Mouse (Mus musculus): Measurements from ENCODE around the gene Armh1.
"Not testable (repeated sequence)": the region's sequence is repeated elsewhere in the genome, so short reads cannot be mapped to it uniquely, and the experiment has no call there.

Armh1 gene

DNA sequence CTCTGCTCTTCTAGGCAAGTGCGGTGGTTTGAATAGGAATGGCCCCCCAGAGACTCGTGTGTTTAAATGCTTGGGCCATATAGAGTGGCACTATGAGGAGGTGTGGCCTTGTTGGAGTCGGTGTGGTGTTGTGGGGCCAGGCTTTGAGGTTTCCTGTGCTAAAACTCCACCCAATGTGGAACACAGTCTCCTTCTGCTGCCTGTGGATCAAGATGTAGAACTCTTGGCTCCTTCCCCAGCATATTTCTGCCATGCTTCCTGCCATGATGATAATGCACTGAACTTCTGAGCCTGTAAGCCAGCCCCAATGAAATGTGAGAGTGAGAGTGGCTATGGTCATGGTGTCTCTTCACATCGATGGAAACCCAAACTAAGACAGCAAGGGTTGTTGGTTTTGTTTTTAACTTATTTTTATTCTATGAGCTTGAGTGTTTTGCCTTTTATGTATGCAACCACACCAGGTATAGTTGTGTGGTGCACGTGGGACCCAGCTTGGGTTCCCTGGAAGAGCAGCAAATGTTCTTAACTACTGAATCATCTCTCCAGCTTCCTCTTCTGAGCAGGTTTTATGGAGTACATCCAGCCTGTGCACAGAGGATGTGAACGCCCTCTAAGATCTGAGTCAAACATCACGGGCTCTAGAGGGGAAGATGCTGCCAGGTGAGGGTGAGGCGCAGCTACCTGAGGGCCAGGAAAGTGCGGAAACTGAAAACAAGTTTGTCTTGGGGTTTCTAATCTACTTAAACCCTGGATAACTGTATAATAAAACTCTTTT is 31.0 kb downstream of the Armh1 start:
- no peak for DNase-seq

GRCm38 (mm10) chr4:117218517-117219219 is 33.3 kb downstream of the Armh1 start:
- peak in 1 of 2 experiments; percentile 45 for DNase-seq

DNA sequence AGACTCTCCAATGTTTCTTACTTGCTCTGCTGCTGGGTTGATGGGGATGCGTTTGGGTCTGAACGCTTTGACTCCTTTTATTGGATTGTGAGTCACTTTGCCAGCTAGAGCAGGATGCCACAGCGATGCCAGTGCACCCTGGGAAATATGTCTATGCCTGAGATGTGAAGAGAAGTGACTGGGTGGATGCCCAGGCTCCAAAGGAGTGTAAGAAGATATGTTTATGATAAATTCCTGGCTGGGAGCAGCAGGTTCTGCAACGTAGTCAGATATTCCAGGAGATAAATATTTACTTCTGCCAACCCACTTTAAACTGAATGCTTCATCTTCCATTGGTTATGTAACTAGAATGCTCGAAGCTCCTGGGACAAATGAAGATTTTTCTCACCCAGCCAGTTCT is 34.9 kb downstream of the Armh1 start:
- no peak for DNase-seq

- DNase-seq: no peak
Measured at GRCm38 (mm10) chr4:117214250-117214649, 37.7 kb downstream of the Armh1 start.

DNA sequence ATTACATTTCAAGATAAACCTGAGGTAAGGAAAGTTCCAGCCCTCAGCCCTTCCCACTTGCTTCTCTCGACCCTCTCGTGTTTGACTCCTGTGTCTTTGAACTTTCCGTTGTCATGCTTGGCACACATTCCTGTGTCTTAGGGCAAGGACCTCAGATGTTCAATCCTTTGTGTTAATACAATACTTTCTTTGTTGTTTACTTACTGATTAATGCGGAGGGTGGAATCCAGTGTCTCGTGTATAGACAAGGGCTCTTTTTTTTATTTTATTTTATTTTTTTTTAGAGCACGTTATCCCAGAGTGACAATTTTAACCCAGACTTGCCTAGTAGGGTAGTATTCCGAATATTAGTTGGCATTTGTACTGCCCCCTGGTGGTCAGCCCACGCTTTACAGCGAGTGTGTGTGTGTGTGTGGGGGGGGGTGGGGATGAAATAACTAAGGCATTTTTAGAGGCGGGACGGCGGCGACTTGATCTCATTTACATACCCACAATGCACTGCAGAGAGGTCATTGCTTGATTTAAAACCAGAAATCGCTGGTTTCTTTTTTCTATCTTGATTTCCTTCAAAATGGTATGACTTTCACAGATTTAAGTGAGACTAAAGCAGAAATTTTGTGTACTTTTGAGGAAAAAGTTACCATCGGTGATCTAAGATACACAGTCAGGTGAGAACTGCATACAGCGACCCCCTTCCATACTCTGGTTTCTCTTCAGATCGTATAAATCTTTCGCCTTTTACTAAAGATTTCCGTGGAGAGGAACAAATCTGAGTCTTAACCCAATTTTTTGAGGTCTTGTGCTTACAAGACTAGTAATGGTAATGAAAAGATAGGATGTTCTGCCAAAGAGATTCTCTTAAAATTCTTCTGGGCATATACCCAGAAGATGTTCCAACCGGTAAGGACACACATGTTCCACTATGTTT is 41.5 kb downstream of the Armh1 start:
- peak; percentile 71 to 81 for DNase-seq

DNA sequence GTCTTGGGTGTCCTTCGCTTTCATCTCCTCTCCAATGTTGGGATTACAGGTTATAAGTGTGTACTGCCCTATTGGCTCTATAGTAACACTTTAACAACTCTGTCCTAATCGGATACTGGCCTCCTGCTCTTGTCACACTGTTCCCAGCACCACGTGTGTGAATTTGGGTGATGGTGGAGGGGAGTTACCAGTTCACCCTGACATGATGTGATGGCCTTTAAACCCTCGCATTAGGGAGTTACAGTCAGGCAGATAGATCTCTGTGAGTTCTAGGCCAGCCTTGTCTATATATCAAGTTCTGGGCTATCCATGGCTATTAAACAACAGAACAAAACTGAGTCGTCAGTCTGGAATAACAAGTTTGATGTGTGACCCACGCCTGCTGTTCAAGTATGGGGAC is 42.3 kb downstream of the Armh1 start:
- DNase-seq: no peak

GRCm38 (mm10) chr4:117202992-117203354 is 49.0 kb downstream of the Armh1 start:
- DNase-seq: no peak

- DNase-seq: peak in 1 of 2 experiments; percentile 51
Measured at GRCm38 (mm10) chr4:117202046-117202991, 49.6 kb downstream of the Armh1 start.

DNA sequence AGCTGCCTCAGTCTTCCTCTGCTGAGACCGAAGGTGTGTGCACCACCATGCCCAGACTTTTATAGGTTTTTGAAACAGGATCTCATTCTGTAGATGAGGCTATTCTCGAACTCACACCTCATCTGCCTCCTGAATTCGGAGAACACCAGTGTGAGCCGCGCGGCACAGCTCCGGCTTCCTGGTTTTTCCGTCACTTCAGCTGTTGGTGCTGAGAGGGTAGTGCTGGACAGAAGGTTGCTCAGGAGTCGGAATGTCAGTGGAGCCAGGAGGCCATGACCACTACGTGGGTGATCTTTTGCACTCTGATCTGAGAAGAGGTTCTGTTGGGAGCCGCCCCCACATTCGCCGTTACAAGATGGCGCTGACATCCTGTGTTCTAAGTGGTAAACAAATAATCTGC is 60.1 kb downstream of the Armh1 start:
- no peak for DNase-seq

GRCm38 (mm10) chr4:117190660-117191059 is 61.3 kb downstream of the Armh1 start:
- DNase-seq: no peak

DNA sequence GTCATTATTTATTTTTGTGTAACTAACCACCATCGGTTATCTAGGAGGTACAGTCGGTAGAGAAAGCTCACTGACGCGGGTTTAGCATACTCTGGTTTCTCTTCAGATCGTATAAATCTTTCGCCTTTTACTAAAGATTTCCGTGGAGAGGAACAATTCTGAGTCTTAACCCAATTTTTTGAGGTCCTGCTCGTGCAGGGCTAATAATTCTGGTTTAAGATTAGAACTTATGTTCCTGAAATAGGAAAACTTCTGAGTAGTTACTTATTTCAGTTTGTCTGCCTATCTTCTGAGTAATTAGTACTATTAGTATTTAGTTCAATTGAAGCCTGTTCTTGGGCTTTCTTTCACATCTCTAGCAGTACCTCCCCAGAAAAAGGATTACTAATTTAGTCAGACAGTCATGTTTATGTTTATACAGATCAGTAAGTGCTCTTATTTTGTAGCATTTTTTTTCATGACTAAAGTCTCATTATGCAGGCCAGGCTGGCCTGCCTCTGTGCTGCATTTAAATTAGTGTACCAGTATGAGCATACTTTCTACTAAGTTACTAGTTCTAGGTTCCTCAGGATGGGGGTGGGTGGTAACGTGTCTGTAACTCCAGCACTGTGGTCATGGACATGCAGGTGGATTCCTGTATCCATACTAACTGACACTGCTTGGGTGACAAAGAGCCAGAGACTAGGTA is 61.9 kb downstream of the Armh1 start:
- DNase-seq: peak in 1 of 2 experiments; percentile 15

DNA sequence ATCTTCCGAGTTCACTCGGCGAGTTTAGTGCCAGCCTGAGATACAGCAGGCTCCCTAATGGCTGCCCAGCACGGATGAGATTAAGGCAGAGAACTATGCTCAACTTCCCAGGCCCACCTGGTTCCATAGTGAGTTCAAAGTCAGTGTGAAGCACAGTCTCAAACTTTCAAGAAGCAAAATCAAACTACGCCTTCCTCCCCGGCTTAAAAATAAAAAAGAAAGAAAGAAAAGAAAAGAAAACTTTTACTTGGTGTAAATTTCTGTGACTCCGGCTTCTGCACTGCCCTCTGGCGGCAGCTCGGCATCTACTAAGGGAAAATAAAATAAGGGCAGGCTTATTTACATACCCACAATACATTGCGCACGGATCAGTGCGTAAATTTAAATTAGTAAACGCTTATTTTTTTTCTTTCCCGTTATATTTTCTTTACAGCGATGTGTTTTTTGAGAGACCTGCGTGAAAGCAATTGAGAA is 62.5 kb downstream of the Armh1 start:
- peak; percentile 69 to 87 for DNase-seq

GRCm38 (mm10) chr4:117188969-117189368 is 63.0 kb downstream of the Armh1 start:
- no peak for DNase-seq

- DNase-seq: not testable (repeated sequence)
Measured at GRCm38 (mm10) chr4:117182759-117183096, 69.2 kb downstream of the Armh1 start.

GRCm38 (mm10) chr4:117181863-117182758 is 69.8 kb downstream of the Armh1 start, which contains the start of gene Kif2c:
Gene Kif2c, minus strand, starts transcription at chr4:117182639.
- peak; percentile 84 to 92 for DNase-seq

DNA sequence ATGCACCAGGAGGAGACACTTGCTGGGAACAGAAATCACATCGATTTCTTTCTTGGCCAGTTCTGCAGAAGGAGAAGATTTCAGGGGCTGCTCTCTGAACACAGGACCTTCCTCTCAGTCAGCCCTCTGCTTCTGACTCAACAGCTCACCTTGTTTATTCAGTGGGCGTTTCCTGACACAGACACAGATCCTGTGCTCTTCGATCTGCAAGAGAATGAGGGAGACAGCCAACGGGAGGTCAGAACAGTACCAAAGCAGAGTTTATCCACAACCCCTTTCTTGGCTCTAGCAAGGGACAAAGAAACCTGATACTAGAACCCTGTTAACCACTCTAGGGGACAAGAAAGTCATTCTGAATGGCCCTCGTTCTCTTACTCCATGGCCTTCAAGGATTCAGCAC is 82.0 kb downstream of the Armh1 start:
- DNase-seq: no peak
